Mouse (Mus musculus): ENCODE measurements around the gene Flywch2.

DNA sequence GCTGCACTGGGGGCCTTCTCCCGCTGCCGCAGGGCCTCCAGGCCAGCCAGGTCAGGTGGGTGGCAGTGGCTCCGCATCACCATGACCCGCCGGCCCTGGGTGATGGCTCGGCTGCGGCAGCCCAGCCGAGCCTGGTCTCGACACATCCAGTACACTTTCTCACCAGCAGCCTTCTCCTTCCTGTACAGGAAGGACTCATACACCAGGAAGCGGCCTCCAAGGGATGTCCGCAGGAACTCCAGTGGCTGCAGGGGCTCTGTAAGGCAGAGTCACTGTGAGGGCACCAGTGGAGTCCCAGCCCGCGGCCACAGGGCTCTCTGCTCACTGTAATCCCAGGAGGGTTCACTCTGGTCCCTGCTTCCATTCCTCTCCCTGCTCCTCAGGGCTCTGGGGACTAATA, 30.2 kb downstream of the Flywch2 start:
- TF ChIP-seq CTCF (IDR thresholded peaks at IDR 0.05; ENCODE audit: low read depth, low read length), result no peak
- no peak for TF ChIP-seq POLR2A (IDR thresholded peaks at IDR 0.05; ENCODE audit: borderline replicate concordance, low read depth, low read length)
